Mouse (Mus musculus): ENCODE measurements around the gene Krtap24-1. TPM values are rescaled to one million over a fixed set of nuclear protein-coding genes. Genes with fewer than 3 reads are reported as not detected.

Gene Krtap24-1
- polyA plus RNA-seq (2015; fragmentation: Nextera tagmentation; extraction: Ambion mirVana), result not detected in 2 replicates

DNA sequence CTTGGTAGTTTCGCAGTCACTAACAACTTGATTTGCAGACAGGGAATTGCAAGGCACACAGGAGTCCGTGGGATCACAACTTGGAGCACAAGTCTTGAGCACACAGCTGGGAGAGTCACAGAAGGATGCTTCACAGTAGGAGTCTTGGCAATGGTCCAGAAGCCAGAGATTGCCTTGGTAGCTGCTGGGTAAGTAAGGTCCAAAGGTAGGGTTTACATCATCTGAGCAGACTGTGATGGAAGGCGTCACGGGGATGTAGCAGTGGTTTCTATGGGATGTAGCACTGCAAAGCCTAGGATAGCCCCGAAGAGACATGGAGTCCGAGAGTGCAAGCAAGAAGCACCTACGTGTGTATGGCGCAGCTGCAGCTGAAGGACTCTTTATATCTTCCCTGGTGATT is at the start of gene Krtap24-1:
Krtap24-1 (minus strand) TSS at position 358 of the 400 bp plus-strand sequence.
- H3K4me1 ChIP-seq, result no peaks in the 10 kb centered on the region
- no peak within 1 kb of the TSS for H3K4me3 ChIP-seq
- no peak within 1 kb of the TSS for H3K4me2 ChIP-seq
- no peaks in the 10 kb centered on the region for H3K9me3 ChIP-seq
- no peak within 1 kb of the TSS for H3K27ac ChIP-seq
- 89% methylated on average over 8 of the region's 8 CpGs for WGBS
- no peak for ATAC-seq (ENCODE audit: borderline replicate concordance, extremely low read depth, low FRiP score, low TSS enrichment)
- no peaks in the 10 kb centered on the region for H3K36me3 ChIP-seq
- peaks cover 62% of the 10 kb centered on the region for H3K27me3 ChIP-seq
- no peak within 1 kb of the TSS for H3K9ac ChIP-seq

DNA sequence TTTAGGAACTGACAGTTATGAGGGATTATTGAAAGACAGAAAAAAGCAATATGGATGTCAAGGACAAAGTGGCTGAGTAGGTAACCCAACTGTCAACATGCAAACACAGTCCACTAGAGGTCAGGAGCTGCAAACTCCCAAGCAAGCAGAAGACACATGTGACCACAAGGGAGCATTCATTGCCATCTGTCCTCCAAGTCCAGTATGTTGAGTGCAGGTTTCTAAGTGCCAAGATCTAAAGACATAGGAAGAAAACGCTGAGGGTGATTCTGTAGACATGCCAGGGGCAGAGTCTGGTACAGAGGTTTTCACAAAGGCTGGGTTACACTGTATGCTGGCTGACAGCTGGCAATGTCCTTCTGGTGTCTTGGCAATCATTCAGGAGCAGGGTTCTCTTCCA is 45.3 kb upstream of the Krtap24-1 start:
- Histone ChIP-seq H3K4me2 (no peak overlapping the region), H3K36me3 (no peaks in the 10 kb centered on the region), H3K4me3 (no peak overlapping the region), H3K27ac (no peak overlapping the region), H3K4me1 (0 out of 2 replicates have a peak, but pooled peaks cover 4% of the 10 kb centered on the region), H3K9me3 (no peaks in the 10 kb centered on the region), H3K27me3 (no peaks in the 10 kb centered on the region), H3K9ac (no peak overlapping the region)
- peak; percentile 39 for ATAC-seq (ENCODE audit: borderline replicate concordance, extremely low read depth, low FRiP score, low TSS enrichment)
- 32% methylated on average over 1 of the region's 1 CpGs for WGBS

DNA sequence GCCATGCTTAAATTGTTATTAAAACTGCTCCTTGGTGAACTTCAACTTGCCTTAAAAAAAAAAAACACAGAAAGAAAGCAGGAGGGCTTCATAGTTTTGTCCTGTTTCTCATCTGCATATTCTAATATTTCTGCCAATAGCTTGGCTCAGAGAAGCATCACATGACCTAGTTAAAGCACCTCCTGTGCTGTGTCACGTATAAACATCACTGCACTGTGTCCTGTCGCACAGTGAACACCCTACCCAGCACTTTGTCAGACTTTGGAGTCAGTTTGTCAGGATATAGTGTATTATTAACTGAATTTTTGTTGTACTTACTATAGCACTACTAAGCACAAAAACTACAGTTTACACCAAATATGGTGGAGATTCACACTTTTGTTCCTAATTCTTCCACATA is 39.9 kb upstream of the Krtap24-1 start:
- Histone ChIP-seq H3K9ac (no peak overlapping the region), H3K4me2 (no peak overlapping the region), H3K36me3 (no peaks in the 10 kb centered on the region), H3K9me3 (no peaks in the 10 kb centered on the region), H3K4me1 (no peaks in the 10 kb centered on the region), H3K4me3 (no peak overlapping the region), H3K27ac (no peak overlapping the region), H3K27me3 (no peaks in the 10 kb centered on the region)
- ATAC-seq (ENCODE audit: borderline replicate concordance, extremely low read depth, low FRiP score, low TSS enrichment), result no peak
- WGBS, result 36% methylated on average over 2 of the region's 2 CpGs

DNA sequence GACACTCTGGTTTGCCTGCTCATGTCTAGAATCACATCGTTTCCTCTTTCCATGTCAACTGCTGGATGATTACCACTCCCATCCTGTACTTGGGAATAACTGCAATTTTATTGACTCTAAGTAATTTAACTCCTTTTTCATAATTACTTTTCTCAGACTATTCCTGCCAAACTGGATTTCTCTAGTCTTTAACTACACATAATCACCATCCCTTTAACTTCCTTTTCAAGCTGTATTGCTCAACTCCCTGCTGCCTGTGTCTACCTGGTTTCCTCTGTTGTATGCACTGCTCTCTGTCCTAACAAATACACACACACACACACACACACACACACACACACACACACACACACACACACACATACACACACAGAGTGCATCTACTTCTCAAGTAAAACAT is 39.0 kb upstream of the Krtap24-1 start:
- no peaks in the 10 kb centered on the region for H3K4me1 ChIP-seq
- H3K4me2 ChIP-seq, result no peak overlapping the region
- no peak overlapping the region for H3K27ac ChIP-seq
- H3K9ac ChIP-seq, result no peak overlapping the region
- H3K36me3 ChIP-seq, result no peaks in the 10 kb centered on the region
- H3K9me3 ChIP-seq, result no peaks in the 10 kb centered on the region
- no peak for ATAC-seq (ENCODE audit: borderline replicate concordance, extremely low read depth, low FRiP score, low TSS enrichment)
- 45% methylated on average over 1 of the region's 1 CpGs for WGBS
- no peak overlapping the region for H3K4me3 ChIP-seq
- no peaks in the 10 kb centered on the region for H3K27me3 ChIP-seq

DNA sequence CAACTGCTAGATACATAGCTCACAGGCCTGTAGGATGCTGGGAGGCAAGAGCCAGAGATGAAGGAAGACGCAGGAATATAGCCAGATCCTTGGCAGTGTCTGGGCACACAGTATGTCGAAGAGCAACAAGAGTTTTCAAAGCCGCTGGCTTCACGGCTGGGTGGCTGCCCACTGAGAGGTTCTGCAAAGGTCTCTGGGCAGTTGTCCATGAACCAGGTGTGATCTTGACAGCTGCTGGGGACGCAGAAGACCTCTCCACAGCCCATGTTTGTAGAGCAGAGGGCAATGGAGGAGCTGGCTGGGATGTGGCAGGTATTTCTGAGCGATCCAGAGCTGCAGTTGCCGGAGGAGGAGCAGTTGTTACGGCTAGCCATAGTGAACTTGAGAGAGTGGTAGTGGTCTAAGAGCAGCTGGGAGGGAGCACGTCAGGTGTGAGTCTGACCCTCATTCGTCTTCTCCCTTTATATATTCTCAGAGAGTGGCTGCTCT is 35.3 kb upstream of the Krtap24-1 start, which contains the start of gene Krtap26-1:
Krtap26-1 (minus strand) TSS at position 439 of the 489 bp plus-strand sequence.
- H3K27ac ChIP-seq, result no peak within 1 kb of the TSS
- no peaks in the 10 kb centered on the region for H3K36me3 ChIP-seq
- no peaks in the 10 kb centered on the region for H3K9me3 ChIP-seq
- H3K27me3 ChIP-seq, result no peaks in the 10 kb centered on the region
- H3K9ac ChIP-seq, result no peak within 1 kb of the TSS
- no peaks in the 10 kb centered on the region for H3K4me1 ChIP-seq
- 78% methylated on average over 10 of the region's 10 CpGs for WGBS
- H3K4me2 ChIP-seq, result no peak within 1 kb of the TSS
- no peak within 1 kb of the TSS for H3K4me3 ChIP-seq
- no peak for ATAC-seq (ENCODE audit: borderline replicate concordance, extremely low read depth, low FRiP score, low TSS enrichment)

DNA sequence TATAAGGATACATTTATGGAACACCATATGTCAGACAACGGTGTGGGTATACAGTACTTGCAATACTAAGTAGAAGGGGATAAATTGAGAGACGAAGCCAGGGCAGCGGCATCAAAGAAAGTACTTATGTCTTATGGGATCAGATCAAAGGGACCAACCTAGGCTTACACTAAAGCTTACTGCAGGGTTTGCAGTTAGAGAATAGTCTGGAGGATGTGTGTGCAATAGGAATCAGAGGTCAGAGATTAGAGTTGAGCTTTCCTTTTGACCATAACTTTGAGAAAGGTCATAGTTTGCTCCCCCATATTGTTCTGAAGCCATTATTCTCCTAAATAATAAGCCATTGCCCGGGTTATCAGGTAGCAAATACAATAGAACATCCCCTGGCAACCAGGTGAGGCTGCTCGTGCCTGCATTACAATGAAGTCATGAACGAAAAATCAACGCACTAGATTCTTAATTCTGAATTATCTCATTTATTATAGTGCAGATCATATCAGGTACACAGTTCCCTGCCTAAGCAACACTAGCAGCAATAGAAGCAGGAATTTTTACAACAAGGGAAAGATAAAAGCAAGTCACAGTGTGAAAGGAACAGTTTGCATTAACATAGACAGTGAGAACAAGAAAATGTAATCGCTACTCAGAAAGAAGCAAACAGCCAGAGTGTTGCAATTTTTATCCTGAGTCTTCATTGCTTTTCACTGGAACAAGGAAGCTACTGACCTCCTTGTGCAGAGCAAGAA is 34.5 kb upstream of the Krtap24-1 start:
- no peak overlapping the region for H3K27ac ChIP-seq
- no peak for ATAC-seq (ENCODE audit: borderline replicate concordance, extremely low read depth, low FRiP score, low TSS enrichment)
- H3K9me3 ChIP-seq, result no peaks in the 10 kb centered on the region
- 66% methylated on average over 8 of the region's 8 CpGs for WGBS
- no peak overlapping the region for H3K9ac ChIP-seq
- no peak overlapping the region for H3K4me2 ChIP-seq
- no peak overlapping the region for H3K4me3 ChIP-seq
- no peaks in the 10 kb centered on the region for H3K36me3 ChIP-seq
- H3K4me1 ChIP-seq, result no peaks in the 10 kb centered on the region
- H3K27me3 ChIP-seq, result no peaks in the 10 kb centered on the region

DNA sequence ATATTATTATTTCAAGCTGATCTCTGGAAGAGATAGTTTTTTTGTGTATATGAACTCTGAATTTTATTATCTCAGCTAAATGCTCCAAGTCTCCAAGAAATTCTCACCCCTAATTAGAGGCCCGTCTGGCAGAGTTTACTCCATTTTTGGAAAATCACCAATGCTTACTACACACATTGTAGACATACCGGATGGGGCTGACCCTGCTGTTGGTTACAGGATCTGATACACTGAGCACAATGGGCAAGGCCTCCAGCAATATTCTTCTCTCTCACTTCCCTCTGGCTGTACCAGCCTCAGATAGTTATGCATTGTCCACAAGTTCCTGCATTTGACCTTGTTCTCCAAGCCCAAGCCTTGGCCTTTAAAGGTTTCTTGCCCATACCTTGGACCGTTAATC is 28.0 kb upstream of the Krtap24-1 start:
- ATAC-seq (ENCODE audit: borderline replicate concordance, extremely low read depth, low FRiP score, low TSS enrichment), result no peak
- H3K36me3 ChIP-seq, result no peaks in the 10 kb centered on the region
- no peaks in the 10 kb centered on the region for H3K4me1 ChIP-seq
- no peak overlapping the region for H3K4me2 ChIP-seq
- no peaks in the 10 kb centered on the region for H3K9me3 ChIP-seq
- H3K9ac ChIP-seq, result no peak overlapping the region
- no peaks in the 10 kb centered on the region for H3K27me3 ChIP-seq
- 75% methylated on average over 3 of the region's 3 CpGs for WGBS
- no peak overlapping the region for H3K27ac ChIP-seq
- H3K4me3 ChIP-seq, result no peak overlapping the region

DNA sequence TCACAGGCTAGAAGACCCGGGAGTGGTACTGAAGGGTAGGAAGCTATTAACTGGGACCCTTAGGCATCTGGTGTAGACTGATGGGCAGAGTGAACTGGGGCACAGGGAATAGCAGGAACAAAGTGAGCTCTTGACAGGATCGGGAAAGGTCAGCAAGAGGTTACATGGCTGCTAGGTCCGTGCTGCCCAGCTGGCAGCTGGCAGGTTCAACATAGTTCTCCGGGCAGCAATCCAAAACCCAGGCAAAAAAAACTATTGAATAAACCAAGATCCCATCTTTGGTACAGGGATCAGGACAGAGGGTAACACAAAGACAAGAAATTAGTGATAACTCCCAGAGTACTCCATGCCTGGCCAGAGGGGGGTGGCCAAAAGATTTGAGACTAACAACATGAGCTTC is 23.1 kb upstream of the Krtap24-1 start:
- ATAC-seq (ENCODE audit: borderline replicate concordance, extremely low read depth, low FRiP score, low TSS enrichment), result no peak
- no peaks in the 10 kb centered on the region for H3K4me1 ChIP-seq
- H3K27me3 ChIP-seq, result no peaks in the 10 kb centered on the region
- H3K9ac ChIP-seq, result no peak overlapping the region
- WGBS, result 36% methylated on average over 4 of the region's 4 CpGs
- H3K4me3 ChIP-seq, result no peak overlapping the region
- no peaks in the 10 kb centered on the region for H3K36me3 ChIP-seq
- no peak overlapping the region for H3K4me2 ChIP-seq
- no peak overlapping the region for H3K27ac ChIP-seq
- no peaks in the 10 kb centered on the region for H3K9me3 ChIP-seq

DNA sequence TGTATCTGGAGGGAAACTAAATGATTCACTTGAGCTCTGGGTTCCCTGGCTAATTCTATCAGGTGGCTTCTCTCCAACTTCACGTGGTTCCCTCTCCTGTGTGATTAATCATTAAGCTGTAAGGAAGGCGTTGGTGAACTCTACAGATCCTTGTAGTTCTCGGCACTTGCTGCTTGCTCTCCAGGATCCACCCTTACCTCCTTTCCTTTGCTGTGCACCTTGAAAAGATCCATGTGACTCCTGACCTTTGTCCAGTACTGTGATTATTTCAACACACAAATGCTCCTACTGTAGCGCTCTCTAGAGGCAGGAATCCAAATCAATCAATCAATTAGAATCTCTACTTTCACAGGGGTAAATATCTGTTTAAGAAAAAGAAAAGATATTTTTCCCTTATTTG is 19.4 kb upstream of the Krtap24-1 start:
- 35% methylated on average over 4 of the region's 4 CpGs for WGBS
- no peak overlapping the region for H3K27ac ChIP-seq
- H3K9me3 ChIP-seq, result no peaks in the 10 kb centered on the region
- no peak overlapping the region for H3K4me2 ChIP-seq
- no peaks in the 10 kb centered on the region for H3K36me3 ChIP-seq
- no peak overlapping the region for H3K4me3 ChIP-seq
- no peaks in the 10 kb centered on the region for H3K4me1 ChIP-seq
- ATAC-seq (ENCODE audit: borderline replicate concordance, extremely low read depth, low FRiP score, low TSS enrichment), result no peak
- H3K9ac ChIP-seq, result no peak overlapping the region
- H3K27me3 ChIP-seq, result no peaks in the 10 kb centered on the region

DNA sequence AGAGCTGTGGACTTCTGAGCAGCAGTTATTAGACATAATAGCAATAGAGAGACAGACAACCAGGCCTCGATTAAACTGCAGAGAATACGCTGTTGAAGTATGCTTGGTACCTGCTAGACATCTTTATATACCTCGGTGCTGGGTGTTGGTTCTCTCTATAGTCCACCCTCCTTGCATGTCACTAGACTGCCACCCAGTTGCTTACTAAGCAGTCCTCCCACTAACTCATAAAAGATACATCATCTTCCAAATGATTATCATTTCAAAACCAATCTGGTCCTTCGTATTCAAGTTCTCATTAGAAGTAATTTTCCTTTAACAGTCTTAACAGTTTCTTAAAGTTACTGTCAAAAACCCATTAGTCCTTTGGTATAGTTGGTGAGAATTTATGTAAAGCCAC is 15.5 kb upstream of the Krtap24-1 start, which contains the start of gene 2310079G19Rik:
2310079G19Rik (minus strand) TSS at position 101 of the 400 bp plus-strand sequence.
- Histone ChIP-seq H3K27me3 (peaks cover 1% of the 10 kb centered on the region; the same call in 1 of the 2 replicates), H3K36me3 (no peaks in the 10 kb centered on the region), H3K9ac (no peak within 1 kb of the TSS), H3K4me2 (no peak within 1 kb of the TSS), H3K4me3 (no peak within 1 kb of the TSS), H3K27ac (no peak within 1 kb of the TSS), H3K4me1 (no peaks in the 10 kb centered on the region), H3K9me3 (no peaks in the 10 kb centered on the region)
- 87% methylated on average over 4 of the region's 4 CpGs for WGBS
- no peak for ATAC-seq (ENCODE audit: borderline replicate concordance, extremely low read depth, low FRiP score, low TSS enrichment)

DNA sequence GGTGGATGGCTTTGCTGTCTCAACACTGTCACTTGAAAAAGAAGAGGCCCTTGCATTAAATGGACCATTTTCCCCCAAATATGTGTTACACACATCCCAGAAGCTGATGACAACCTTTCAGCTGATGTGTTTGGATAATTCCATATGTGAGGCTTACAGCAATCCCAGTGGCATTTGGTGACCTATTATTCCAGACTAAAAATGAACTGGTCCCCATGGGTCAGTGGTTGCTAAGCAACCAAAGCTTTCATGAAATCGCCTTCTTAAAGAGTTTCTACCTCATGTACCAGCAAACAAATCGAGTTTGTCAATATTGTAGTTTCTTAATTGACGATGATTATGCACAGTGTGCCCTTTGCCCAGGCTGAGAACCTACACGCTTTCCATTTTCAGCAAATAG is 633 bp upstream of the Krtap24-1 start:
- H3K36me3 ChIP-seq, result no peaks in the 10 kb centered on the region
- H3K4me1 ChIP-seq, result no peaks in the 10 kb centered on the region
- no peak overlapping the region for H3K27ac ChIP-seq
- no peak overlapping the region for H3K9ac ChIP-seq
- no peak overlapping the region for H3K4me3 ChIP-seq
- no peak overlapping the region for H3K4me2 ChIP-seq
- WGBS, result 74% methylated on average over 4 of the region's 4 CpGs
- H3K27me3 ChIP-seq, result peaks cover 62% of the 10 kb centered on the region
- ATAC-seq (ENCODE audit: borderline replicate concordance, extremely low read depth, low FRiP score, low TSS enrichment), result no peak
- no peaks in the 10 kb centered on the region for H3K9me3 ChIP-seq

DNA sequence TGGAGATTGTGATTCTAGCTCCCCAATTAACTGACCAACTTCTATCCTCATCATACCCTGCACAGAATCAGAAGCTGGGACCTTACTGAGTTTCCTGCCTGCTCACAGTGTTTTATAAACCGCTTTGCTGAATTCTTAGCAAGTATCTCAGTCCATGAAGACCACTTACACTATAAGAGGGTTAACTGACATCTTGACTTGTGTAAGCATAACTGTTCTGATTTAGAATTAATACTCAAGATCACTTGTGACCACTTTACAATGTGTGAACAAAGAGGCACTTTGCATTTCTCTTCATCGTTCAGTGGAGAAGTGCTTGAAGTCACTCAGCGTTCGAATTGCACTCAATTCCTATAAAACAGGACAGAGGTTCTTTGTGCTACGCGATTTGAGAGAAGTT is 7.5 kb downstream of the Krtap24-1 start:
- WGBS, result 70% methylated on average over 6 of the region's 6 CpGs
- Histone ChIP-seq H3K4me1 (no peaks in the 10 kb centered on the region), H3K4me3 (no peak overlapping the region), H3K4me2 (no peak overlapping the region), H3K27ac (no peak overlapping the region), H3K27me3 (peaks cover 48% of the 10 kb centered on the region), H3K9ac (no peak overlapping the region), H3K9me3 (no peaks in the 10 kb centered on the region), H3K36me3 (no peaks in the 10 kb centered on the region)
- no peak for ATAC-seq (ENCODE audit: borderline replicate concordance, extremely low read depth, low FRiP score, low TSS enrichment)

Measured in lung, embryonic 15.5 days (tissue).